Mouse (Mus musculus): ENCODE measurements at regions not wholly inside any gene's neighbourhood (a gene's known extent, or its start where the extent isn't known, plus 50 kb on each side); places are given as distances from the start of the nearest gene placed in this dataset.
"Not testable (repeated sequence)": the region's sequence is repeated elsewhere in the genome, so short reads cannot be mapped to it uniquely, and the experiment has no call there.

DNA sequence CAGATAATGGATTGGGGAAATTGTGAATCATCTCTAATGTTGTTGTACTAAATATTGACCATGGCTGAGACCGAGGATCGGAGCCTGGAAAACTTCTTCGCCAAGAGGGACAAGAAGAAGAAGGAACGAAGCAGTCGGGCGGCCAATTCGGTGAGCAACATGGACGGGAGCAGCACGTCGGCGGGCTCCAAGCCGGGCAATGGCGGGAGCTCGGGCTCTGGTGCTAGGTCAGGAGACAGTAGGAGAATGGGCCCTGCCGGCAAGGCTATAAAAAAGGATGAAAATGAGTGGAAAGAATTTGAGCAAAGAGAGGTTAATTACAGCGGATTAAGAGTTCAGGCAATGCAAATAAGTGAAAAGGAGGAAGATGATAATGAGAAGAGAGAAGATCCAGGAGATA lies 55.0 kb upstream of the Zfp990 start:
- not testable (repeated sequence) for DNase-seq (ENCODE audit: low spot score)

DNA sequence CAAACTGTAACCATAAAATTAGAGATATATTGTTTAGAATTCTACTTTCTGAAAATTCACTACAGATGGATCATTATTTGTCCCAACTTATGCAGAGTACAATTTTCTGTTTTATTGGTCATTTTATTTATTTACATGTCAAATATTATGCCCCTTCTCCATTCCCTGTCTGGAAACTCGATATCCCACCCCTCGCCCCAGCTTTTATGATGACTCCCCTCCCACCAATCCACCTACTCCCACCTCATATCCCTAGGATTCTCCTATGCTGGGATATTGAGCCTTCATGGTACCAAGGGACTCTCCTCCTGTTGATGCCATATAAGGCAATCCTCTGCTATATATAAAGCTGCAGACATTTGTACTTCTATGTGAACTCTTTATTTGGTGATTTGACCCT lies 62.0 kb upstream of the Zfp990 start:
- no peak for DNase-seq (ENCODE audit: low spot score)

DNA sequence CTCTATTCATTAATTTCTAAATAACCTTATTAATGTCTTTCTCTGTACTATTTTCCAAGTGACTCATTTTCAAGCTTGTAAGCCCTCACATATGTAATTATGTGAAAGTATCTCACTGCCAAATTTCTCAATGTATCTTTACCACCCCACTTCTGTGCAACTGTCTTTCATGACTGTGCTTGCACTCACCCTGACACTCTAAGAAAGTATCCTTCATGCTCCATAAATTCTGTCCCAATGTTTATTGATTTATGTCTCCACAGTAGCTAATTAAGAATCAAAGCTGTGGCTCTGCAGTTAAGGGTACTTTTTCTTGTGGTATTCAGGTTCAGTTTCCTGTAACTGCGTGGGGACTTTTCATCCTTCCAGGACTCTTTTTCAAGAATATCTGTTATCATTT lies 73.8 kb upstream of the Zfp990 start:
- not testable (repeated sequence) for DNase-seq (ENCODE audit: low spot score)

DNA sequence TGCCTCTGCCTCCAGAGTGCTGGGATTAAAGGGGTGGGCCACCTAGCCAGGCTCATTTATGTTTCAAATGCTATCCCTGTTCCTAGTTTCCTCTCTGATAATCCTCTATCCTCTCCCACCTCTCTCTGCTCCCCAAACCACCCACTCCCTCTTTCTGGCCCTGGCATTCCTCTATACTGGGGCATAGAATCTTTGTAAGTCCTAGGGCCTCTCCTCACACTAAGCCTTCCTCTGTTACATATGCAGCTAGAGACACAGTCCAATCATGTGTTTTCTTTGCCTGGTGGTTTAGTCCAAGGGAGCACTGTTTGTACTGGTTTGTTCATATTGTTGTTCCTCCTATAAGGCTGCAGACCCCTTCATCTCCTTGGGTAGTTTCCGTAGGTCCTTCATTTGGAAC lies 76.0 kb upstream of the Zfp990 start:
- DNase-seq (ENCODE audit: low spot score) = no peak

DNA sequence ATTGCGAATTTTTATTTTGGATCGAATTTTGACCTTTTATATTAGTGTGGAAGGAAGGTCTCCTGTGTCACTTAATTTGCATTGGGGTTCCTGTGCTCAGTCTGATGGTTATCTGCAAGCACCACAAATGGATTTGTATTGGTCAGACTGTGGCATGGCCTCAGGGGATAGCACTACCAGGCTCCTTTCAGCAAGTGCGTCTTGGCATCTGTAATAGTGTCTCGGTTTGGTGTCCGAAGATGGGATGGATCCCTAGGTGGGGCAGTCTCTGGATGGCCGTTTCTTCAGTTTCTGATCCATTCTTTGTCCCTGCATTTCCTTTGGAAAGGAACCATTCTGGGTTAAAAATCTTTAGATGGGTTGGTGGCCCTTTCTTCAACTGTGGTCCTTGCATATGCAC lies 76.5 kb upstream of the Zfp990 start:
- DNase-seq (ENCODE audit: low spot score) = no peak

DNA sequence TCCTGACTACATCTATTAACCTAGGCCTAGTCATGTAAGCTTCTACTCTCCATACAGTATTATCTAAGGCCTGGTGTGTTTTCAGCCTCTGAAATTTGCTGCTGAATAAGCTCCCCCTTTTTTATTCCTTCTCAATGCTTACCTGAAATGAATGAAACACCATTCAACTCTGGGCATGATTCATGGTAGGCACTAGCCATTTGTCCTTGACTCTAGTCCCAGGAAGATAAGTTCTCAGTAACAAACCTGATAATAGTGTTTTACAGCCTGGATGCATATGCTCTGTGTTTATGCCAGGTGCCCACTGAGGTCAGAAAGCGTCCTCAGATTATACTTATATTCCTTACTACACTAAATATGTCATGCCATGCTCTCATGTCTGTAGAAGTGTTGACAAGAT lies 77.3 kb upstream of the Zfp990 start:
- DNase-seq (ENCODE audit: low spot score) = not testable (repeated sequence)

DNA sequence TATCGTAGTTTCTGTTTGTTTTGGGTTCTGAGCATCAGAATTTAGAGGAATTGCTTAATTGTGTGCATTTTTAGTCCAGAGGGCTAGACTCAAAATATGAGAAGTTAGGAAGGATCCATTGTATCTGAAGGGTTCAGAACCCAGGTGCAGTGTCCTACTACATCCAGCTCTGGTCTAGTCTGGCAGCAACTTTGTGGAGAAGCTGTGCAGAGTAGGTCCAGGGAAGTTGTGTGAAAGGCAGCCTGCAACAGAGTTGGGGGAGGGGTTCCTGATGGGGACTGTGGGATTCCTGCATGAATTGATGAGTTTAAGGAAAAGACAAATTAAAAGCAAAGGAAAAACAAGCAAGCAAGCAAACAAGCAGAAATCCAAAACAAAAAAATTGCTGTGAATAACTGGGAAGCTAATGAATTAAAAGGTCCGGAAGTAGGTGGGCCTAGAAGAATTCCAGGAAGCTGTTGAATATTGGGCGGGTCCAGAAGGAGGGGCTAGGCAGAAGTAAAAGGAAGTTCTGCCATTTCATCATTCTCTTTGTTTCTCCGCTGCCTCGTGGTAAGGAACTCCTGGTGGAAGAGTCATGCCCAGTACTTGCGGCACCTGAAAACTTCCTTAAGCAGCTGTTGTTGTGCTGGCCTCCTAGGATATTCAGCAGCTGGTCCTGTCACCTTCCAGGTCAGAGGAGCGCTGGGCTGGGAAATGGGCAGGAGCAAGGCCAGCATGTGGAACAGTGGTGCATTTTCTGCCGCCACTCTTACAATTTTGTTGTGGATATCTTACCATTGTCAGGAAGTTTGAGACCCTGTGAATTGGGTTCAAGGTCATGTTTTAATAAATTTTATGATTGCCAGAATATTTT lies 78.4 kb upstream of the Zfp990 start:
- no peak for DNase-seq (ENCODE audit: low spot score)

DNA sequence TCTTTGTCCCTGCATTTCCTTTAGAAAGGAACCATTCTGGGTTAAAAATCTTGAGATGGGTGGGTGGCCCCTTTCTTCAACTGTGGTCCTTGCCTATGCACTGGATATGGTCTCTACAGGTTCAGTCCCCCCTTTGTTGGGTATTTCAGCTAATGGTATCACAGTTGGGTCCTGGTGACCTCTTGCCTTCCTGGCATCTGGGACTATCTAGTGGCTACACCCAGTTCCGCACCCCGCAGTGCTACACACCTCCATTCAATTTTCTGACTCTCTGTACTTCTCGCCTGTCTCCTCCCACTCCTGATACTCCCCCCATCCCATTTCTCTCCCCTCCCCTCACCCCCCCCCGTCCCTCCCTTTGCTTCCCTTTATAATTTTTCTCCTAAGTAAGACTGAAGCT lies 92.7 kb upstream of the Zfp990 start:
- not testable (repeated sequence) for DNase-seq (ENCODE audit: low spot score)

DNA sequence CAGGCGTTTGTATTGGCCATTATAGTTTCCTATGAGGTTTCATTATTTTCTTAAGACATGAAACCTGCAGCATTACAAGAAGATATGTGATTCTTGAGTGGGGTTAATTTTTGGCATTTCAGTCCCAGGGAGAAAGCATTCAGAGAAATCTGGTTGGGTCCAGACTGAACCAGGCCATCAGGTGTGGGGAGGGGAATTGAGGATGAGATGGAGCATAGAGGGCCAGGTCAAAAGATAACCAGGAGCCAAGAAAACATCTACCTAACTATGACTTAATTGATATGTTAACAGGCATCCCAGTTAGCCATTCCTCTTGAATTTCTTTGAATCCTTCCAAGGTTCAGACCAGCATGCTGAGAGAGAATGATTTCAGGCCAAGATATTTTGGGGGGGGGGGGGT lies 96.2 kb upstream of the Tnfrsf8 start:
- DNase-seq (ENCODE audit: low spot score) = no peak

DNA sequence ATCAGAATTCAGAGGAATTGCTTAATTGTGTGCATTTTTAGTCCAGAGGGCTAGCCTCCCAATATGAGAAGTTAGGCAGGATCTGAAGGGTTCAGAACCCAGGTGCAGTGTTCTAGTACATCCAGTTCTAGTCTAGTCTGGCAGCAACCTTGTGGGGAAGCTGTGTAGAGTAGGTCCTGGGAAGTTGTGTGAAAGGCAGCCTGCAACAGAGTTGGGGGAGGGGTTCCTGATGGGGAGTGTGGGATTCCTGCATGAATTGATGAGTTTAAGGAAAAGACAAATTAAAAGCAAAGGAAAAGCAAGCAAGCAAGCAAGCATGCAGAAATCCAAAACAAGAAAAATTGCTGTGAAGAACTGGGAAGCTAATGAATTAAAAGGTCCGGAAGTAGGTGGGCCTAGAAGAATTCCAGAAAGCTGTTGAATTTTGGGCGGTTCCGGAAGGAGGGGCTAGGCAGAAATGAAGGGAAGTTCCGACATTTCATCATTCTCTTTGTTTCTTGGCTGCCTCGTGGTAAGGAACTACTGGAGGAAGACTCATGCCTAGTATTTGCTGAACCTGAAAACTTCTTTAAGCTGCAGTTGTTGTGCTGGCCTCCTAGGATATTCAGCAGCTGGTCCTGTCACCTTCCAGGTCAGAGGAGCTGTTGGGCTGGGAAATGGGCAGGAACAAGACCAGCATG lies 95.0 kb upstream of the Tnfrsf8 start:
- no peak for DNase-seq (ENCODE audit: low spot score)

DNA sequence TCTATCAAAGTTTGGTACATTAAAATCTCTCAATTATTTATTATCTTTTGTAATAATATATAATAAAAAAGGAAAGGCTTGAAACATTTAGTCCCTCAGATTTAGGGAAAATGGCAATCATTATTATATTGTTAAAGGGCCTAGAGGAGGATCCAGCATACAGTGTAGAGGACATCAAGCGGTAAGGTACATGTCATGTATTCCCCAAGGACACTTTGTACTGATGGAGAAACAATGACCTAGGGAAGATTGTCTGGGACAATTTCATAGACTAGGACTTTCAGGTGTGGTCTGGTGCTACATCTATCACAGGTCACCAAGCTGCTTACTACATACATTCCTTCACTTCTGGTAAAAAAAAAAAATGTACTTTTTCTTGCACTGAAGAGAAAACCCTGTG lies 91.1 kb upstream of the Tnfrsf8 start:
- not testable (repeated sequence) for DNase-seq (ENCODE audit: low spot score)

DNA sequence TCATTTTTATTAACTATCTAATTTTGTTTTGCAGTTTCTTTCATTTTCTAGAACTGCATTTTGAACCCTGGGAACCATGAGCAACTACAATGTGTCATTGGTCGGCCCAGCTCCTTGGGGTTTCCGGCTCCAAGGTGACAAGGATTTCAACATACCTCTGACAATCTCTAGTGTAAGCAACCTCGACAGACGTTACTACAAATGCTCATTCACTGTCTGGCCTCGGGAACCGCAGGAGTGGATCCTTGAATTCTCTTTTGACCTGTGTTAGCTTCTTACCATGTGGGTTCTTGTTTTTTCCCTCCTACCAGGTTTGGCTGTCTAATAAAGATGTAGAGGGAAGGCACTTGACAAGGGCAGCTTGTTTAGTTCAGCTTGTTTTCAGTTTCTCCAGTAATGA lies 89.3 kb upstream of the Tnfrsf8 start:
- DNase-seq (ENCODE audit: low spot score) = not testable (repeated sequence)

DNA sequence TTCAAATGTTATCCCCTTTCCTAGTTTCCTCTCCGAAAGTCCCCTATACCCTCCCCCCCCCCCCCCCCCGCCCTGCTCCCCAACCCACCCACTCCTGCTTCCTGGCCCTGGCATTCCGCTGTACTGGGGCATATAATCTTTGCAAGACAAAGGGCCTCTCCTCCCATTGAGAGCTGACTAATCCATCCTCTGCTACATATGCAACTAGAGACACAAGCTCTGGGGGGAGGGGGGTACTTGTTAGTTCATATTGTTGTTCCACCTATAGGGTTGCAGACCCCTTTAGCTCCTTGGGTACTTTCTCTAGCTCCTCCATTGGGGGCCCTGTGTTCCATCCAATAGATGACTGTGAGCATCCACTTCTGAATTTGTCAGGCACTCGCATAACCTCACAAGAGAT lies 63.9 kb upstream of the Tnfrsf8 start:
- DNase-seq (ENCODE audit: low spot score) = not testable (repeated sequence)

DNA sequence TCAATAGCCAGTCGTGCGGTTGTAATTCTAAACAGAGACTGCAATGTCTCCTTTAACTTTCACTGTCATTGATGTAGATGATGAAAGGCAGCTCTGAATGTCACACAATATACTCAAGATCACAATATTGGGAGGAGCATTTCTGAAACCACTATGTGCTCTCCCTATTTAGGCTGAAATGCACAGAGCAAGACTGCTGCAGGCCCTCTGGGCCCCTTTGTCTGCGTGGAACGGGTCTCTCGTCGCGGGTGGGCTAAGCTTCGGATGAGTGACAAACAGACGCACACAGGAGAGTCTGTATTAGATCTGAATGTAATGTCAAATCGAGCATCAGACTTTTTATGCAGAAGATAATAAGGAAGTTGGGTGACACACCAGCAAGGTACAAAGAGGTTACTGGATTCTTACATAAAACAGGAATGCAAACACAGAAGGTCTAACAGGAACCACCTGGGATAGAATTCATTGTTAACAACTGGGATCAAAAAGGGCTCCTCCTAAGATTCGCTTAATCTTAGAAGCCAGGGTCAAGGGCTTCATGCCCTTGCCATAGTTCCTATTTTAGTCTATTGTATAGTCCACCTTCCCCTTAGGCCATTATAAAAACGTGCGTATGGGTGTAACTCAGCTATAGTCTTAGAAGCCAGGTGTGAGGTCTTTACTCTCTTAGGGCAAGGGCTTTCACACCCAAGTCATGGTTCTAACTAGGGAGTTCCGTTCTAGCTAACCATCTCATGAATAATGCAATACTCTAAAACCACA lies 62.5 kb upstream of the Tnfrsf8 start:
- DNase-seq (ENCODE audit: low spot score) = not testable (repeated sequence)

DNA sequence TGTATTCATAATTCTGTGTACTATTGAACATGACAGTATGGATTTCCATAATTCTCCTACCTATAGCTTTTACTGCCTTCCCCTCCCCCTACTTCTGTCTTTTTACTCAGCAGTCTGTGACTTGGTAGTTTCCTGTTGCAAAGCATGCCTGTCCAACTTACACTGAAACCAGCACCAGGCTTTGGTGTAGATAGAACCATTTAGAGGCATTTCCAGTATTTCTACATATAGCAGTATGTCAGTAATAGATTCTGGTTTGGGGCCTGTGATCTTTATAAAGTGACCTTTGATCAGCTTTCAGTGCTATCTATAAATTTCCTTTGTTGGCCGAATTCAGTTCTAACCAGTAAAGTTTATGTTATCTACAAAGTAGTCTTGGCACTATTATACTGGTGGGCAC lies 54.8 kb upstream of the Tnfrsf8 start:
- DNase-seq (ENCODE audit: low spot score) = no peak

DNA sequence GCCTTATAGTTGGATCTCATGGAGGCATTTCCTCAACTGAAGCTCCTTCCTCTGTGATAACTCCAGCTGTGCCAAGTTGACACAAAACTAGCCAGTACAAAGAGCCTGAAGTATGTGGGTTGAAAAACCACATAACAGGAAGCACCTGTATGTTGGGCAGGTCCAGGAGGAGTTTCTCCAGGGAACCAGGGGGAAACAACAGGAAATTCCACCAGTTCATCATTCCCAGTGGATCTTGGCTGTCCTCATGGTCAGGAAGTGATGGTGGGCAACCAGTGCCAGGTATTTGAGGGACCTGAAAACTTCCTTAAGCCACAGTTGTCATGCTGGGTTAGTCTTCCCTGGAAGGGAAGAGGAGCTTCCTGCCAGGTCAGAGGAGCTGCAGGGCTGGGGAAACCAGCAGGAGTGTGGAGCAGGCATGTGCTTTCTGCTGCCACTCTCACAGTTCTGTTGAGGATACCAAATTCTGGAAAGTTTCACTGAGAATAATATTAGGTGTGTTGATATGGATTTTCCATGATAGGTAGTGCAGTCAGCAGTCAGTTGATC lies 52.4 kb upstream of the Tnfrsf8 start:
- peak; percentile 28 for DNase-seq (ENCODE audit: low spot score)

DNA sequence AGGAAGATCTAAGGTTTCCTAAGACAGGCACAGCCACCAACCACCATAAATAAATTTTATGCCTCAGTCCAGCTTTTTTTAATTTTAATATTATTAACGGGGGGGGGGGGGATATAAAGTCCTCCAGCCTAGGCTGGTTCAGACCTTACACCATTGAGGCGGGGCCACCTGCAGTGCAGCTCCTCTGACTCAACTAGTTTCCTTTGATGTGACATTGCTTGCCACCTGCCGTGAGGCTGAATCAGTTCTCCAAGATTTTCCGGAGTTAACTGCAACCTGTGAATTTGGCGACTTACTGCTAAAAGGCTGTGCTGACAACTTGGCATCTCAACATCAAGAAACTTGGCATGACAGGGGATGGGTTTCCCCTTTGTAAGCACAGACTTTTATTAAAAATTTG lies 51.3 kb upstream of the Tnfrsf8 start:
- DNase-seq (ENCODE audit: low spot score) = no peak

DNA sequence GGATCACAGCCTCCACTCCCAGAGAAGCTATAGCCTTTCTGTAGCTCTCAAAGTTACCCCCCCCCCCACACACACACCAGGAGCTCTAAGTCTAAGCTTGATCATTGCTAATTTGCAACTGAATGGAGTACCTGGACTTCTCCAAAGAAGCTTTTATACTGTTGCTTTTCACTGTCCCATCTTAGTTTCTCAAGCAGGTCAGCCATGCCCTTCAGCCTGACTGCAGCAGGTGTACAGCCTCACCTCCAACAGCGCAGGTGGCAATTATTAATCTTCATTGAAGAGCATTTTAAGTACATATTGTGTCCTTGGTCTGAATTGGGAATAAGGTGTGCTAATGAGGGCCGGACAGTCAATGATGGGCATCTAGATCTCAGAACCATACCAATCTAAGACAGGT lies 50.8 kb upstream of the Tnfrsf8 start:
- not testable (repeated sequence) for DNase-seq (ENCODE audit: low spot score)
